Mouse (Mus musculus) mammary gland, adult 2 months (tissue): ENCODE results near the gene Gdf2. TPM values are rescaled to one million over a fixed set of nuclear protein-coding genes. Genes with fewer than 3 reads are reported as not detected.

Source experiments
- polyA plus RNA-seq: library from polyadenylated mRNA; depleted of rRNA; stranded (reverse); fragments of >200 nt; gene quantifications from 2 replicates; pipeline ENCODE4 v1.2.3, GENCODE M21; 2012; ENCODE audit warnings: low replicate concordance; rRNA removed

Gdf2 gene
- polyA plus RNA-seq: 0.07 TPM in 1 of 2 replicates, not detected in the other

DNA sequence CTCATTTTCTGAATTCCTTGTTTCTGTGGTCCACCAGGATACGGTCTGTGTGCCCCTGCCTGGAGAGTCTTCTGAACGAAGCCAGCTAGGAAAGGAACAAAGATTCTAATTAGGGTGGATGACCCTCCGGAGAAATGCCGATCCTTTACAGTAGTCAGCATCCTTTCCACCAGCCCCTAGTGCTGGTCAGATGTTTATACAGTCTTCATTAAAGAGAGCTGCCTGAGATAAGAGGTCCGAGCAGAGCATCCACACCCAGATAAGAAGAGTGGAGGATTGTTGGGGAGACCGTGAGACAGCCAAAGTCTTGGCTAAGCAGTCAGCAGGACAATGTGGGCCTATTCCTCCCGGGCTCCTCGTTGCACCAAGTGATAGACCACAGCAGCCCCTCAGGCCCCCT is at the start of gene Gdf2:
TSS of gene Gdf2 (plus strand) at position 301 of the 400 bp plus-strand sequence.

DNA sequence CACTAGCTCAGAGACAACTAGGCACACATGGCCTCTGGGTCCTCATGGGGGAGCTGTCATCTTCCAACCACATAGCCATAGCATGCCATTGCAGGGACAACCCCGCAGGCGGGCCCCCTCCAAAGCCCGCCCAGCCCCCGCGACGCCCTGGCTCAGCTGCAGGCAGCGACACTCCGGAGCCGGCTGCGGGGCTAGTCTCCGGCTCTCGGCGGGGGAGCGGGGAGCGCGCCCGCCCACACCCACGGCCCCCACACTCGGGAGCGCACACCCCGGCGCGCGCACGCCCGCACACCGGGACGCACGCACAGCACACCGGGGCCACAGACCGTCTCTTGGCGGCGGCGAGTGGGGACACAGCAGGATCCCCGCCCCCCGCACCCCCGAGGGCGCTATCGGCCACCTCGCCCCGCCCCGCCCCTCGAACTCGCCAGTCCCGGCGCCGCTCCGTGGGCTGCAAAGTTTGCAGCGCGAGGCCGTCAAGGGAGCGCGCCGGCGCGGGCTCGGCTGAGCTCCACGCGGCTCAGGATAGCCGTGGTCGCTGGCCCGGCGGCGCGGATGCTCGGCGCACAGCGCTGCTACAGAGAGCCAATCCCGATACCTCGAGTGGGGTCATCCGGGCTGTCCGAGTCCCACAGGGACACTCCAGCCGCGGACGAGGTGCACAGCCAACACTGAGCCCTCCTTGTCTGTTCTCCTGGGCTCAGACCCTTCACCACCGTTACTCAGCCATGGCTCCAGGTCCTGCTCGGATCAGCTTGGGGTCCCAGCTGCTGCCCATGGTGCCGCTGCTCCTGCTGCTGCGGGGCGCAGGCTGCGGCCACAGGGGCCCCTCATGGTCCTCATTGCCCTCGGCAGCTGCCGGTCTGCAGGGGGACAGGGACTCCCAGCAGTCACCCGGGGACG is 17.4 kb upstream of the Gdf2 start, which contains the start of gene Gdf10:
TSS of gene Gdf10 (plus strand) at position 420 of the 903 bp plus-strand sequence.

DNA sequence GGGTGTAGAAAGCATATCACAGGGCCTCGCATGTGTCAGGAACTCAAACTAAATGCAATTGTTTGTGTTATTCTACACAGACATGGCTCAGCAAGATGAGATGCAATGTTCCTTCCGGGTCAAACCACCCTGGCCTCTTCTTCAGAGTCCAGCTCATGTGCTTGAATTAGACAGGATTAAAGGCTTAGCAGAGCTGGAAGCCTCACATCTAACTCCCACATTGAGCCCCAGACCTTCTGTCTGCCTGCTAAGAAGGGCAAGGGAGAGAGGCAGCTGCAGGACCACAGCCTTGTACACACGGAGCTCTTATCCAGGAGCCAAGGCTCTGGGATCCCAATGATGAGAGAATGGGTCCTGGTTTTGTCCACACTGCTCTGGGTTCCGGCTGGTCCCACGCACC is 12.9 kb downstream of the Gdf2 start, which contains the start of gene Rbp3:
TSS of gene Rbp3 (plus strand) at position 243 of the 400 bp plus-strand sequence.

DNA sequence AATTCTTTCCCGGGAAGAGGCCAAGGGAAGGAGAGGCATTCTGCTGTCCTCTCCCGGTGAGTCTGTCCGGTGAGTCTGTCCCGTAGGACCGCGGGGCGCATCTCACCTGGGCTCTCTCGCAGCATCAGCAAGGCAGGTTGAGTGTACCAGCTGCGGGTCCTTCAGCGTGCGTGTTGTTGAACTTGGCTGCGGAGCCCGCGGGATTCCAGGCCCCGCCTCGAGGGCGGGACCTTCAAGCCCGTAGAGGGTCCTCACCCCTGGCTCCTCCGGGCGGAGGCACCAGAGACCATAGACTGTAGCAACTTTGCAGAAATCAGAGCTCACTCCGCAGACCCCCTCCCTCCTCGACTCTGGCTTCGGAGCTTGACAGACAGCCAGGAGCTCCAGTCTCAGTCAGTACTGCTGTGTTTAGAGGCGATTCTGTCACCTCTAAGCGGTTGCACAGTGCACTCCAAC is 37.8 kb downstream of the Gdf2 start, which contains the start of gene Zfp488:
TSS of gene Zfp488 (minus strand) at position 161 of the 456 bp plus-strand sequence.

Other genes with a start within 250 kb of the Gdf2 start
- 20.4 and 36.4 TPM in 2 replicates for gene Gdf10, start 17.5 kb upstream of the Gdf2 start, polyA plus RNA-seq
- gene Rbp3, start 13.0 kb downstream of the Gdf2 start, polyA plus RNA-seq: not detected in 2 replicates
- gene Zfp488, start 37.7 kb downstream of the Gdf2 start, polyA plus RNA-seq: not detected in 2 replicates
- gene Gm30083, start 74.1 kb downstream of the Gdf2 start, polyA plus RNA-seq: not detected in 2 replicates
- 1.5 and 1.7 TPM in 2 replicates for gene Gm5460, start 75.7 kb downstream of the Gdf2 start, polyA plus RNA-seq
- gene Antxrl, start 111.7 kb downstream of the Gdf2 start, polyA plus RNA-seq: not detected in 2 replicates
- gene Anxa8, start 144.9 kb downstream of the Gdf2 start, polyA plus RNA-seq: 3.0 and 23.3 TPM in 2 replicates
- gene A630023A22Rik, start 161.7 kb downstream of the Gdf2 start, polyA plus RNA-seq: 0.10 TPM in 1 of 2 replicates, not detected in the other
- 0.07 and 0.32 TPM in 2 replicates for gene Npy4r, start 211.4 kb downstream of the Gdf2 start, polyA plus RNA-seq